Mouse (Mus musculus) Patski (cell line): ENCODE measurements around the gene Dlgap3. TPM values are rescaled to one million over a fixed set of nuclear protein-coding genes. Genes with fewer than 3 reads are reported as not detected.

Experiments
- ATAC-seq: fragments of 100-300 bp; one replicate; pipeline ENCODE4 v1.8.0; 2021
- CTCF ChIA-PET: fragments of 350-600 bp; sonication (Branson Sonifier 250); formaldehyde crosslinking; loops from one replicate; lab custom pipeline; 2022; ENCODE audit warnings: inconsistent platforms; lab: Charles Lee
- POLR2A ChIA-PET: fragments of 350-600 bp; sonication (Branson Sonifier 250); formaldehyde crosslinking; loops from one replicate; lab custom pipeline; 2022; ENCODE audit warnings: antibody characterized with exemption, inconsistent platforms; lab: Charles Lee
- DNase-seq: peaks from one replicate; pipeline ENCODE4 v3.0.0-alpha.2; 2011; ENCODE audit warnings: low read depth, low spot score
- H3K27me3 ChIP-seq: fragments of 371-371 bp; one replicate; pipeline ENCODE4 v1.5.1; 2021
- CTCF ChIP-seq: fragments of 100-300 bp; IDR thresholded peaks from one replicate; pipeline ENCODE4 v1.5.1; 2021
- in situ Hi-C: fragments of 300-500 bp; cut with MboI; formaldehyde crosslinking; loops from 3 replicates; pipeline ENCODE4 v1.11.1; 2018; ENCODE audit warnings: low pct_unique_long_range_greater_than_20kb, mixed read lengths
- polyA plus RNA-seq: library from polyadenylated mRNA; unstranded; gene quantifications from one replicate; pipeline ENCODE4 v1.2.3, GENCODE M21; 2021

The Dlgap3 gene
- polyA plus RNA-seq, 1 experiment from 2014 or later, result 0.85 TPM

DNA sequence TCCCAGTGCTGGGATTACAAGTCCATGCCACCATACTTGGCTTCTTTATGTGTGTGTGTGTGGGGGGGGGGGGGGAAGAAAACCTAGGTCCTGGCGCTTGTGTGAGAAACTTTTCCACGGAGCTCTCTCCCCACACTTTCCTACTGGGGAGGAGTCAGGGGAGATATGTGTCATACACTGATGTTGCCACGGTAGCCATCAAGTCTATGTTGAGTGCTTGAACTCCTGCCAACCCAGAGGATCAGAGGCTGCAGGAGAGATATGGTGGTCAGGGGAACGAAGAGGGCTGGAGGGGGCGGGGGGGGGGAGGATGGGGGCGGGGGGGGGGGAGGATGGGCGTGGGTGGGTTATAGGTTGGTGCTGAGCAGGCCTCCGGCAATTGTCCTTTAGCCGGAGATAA is 46.8 kb downstream of the Dlgap3 start:
- no peak for TF ChIP-seq CTCF
- POLR2A ChIA-PET, result no interaction called here
- DNase-seq (no peak), ATAC-seq (no peak)
- H3K27me3 ChIP-seq, result peaks cover 5% of the 10 kb centered on the region
- CTCF ChIA-PET, result interaction anchor here (0.9 kb wide), 1 partner anchor 245 kb away, joined by 3 read pairs; no protein-coding TSS in a partner anchor
- in situ Hi-C loops, result no loop called here

DNA sequence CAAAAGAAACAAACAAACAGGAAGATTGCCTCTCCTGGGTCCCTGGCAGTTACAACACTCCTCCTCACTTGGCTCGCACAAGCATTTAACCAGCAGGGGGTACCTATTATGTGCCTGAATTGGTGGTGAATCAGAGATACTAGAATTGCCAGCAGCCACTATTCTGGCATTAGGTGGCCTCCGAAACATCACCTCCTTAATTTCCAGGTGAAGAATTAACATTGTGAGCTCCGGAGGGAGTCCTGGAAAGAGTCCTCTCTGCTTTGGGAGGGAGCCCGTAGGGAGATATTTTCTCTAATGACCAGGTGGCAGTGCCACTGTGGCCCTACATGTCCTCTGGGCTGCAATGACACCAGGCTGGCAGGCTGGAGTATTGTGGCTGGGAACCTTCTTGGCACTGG is 47.2 kb downstream of the Dlgap3 start:
- DNase-seq, result no peak
- TF ChIP-seq CTCF, result no peak
- H3K27me3 ChIP-seq, result peaks cover 5% of the 10 kb centered on the region
- in situ Hi-C loops, result no loop called here
- no peak for ATAC-seq
- ChIA-PET CTCF (interaction anchor here (0.9 kb wide), 1 partner anchor 245 kb away, joined by 3 read pairs; no protein-coding TSS in a partner anchor), POLR2A (no interaction called here)

DNA sequence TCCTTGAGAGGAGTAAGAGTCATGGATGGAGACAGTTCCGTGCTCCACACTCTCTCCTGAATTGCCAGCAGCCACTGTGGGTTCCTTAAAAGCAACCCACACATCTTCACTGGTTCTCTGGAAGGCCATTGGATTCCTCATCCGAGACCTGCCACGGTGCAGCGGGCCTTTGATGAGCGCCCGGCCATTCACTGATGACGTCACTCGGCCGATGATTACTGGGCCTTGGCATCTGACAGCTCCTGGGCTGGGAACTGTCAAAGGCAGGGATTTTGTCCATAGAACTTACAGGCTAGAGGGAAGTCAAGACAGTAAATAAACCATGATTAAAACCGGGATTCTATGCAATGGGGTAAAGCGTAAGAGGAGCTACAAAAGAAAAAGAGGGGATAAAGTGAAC is 48.0 kb downstream of the Dlgap3 start:
- CTCF ChIA-PET, result no interaction called here
- ATAC-seq, result no peak
- DNase-seq, result no peak
- in situ Hi-C loops, result no loop called here
- POLR2A ChIA-PET, result interaction anchor here (0.7 kb wide), 1 partner anchor 188 kb away, joined by 3 read pairs; no protein-coding TSS in a partner anchor
- H3K27me3 ChIP-seq, result peaks cover 5% of the 10 kb centered on the region
- TF ChIP-seq CTCF, result no peak

DNA sequence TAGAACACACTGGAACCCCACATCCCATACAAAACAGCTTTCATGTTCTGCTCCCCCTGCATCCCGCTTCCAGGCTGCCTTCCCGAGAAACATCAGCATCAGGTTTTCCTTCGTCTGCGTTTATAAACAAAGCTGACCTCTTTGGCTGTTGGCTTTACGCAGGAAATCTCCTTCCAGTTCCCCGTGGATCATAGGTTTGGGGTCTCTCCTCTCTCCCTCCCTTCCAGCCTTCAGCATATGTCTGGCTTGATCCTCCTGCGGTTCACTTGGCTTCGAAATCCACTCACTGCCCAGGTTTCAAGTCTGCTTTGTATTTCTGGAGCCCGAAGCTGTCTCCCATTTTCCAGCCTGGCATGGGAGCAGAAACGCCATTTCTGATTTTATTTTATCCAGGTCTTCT is 54.3 kb downstream of the Dlgap3 start:
- in situ Hi-C loops, result no loop called here
- DNase-seq (no peak), ATAC-seq (no peak)
- TF ChIP-seq CTCF, result no peak
- peaks cover 12% of the 10 kb centered on the region for H3K27me3 ChIP-seq
- POLR2A ChIA-PET, result no interaction called here
- CTCF ChIA-PET, result no interaction called here

DNA sequence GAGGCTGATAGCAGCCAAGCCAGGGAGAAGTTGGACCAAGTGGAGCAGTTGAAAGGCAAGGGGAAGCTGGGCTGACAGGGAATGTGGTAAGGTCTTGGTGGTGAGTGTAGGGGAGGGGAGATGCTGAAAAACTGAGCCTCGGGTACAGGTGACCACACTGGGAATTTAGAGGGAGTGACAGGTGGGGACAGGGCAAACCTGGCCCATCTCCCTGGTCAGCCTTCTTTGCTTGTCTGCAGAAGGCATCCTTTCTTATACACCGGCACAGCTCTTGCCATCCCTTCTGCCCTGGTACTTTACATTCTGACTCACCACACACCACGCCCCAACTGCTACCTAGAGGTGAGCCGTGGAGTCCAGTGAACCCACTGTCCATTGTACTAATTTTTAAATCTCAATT is 54.8 kb downstream of the Dlgap3 start:
- in situ Hi-C loops, result no loop called here
- no peak for DNase-seq
- no peak for TF ChIP-seq CTCF
- ChIA-PET CTCF (no interaction called here), POLR2A (no interaction called here)
- no peak for ATAC-seq
- H3K27me3 ChIP-seq, result peaks cover 12% of the 10 kb centered on the region

DNA sequence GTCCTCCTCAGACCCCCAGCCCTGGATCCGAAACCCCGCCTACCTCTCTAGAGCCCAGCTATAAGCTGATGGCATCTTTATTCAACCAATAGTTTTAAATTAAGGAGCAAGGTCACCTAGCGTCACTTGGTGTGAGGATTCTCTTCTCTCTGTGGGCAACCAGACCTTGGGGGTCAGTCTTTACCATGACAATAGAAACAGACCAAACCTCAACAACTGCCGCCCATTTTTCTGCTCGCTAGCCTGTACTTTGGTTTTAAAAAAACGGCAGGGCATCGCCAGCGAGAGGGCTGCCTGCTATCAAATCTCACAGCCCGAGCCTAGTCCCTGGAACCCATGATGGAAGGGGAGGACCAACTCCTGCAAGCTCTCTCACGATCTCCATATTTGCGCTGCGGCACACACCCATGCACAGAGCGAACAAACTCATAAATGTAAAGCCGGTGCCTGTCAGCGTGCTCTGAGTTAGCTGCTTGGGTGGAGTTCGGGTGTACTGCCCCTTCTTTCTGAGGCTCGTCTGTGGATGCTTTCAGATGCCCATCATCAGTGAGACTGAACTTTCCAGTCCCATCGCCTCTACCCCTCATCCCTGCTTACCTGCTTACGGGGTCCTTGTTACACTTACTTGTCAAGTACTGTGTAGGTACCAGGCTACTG is 55.6 kb downstream of the Dlgap3 start:
- ChIA-PET POLR2A (no interaction called here), CTCF (no interaction called here)
- TF ChIP-seq CTCF, result no peak
- in situ Hi-C loops, result loop anchor here (25.0 kb wide), 1 partner anchor 662 kb away; the partner anchor contains the start of gene Clspn
- H3K27me3 ChIP-seq, result peaks cover 12% of the 10 kb centered on the region
- DNase-seq (no peak), ATAC-seq (no peak)

DNA sequence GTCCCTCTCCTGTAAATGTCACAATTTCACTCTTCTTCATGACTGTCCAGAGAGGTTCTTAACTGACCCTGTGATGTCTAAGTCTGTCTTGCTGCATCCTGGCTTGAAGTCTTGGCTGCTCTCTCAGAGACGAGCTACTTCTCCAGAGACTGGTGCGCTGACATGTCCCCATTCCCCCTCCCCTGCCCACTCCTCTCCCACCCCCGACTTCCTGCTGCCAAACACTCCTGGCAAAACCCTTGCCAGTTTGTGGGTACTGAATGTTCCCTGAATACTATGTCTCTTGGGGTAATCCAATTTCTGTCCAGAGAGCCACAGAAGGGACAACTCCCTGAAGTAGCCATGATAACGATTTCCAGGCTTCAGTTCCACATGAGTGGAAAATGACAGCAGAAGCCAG is 57.1 kb downstream of the Dlgap3 start:
- no peak for DNase-seq
- in situ Hi-C loops, result loop anchor here (25.0 kb wide), 1 partner anchor 664 kb away; the partner anchor contains the start of gene Clspn
- peaks cover 6% of the 10 kb centered on the region for H3K27me3 ChIP-seq
- ChIA-PET POLR2A (no interaction called here), CTCF (no interaction called here)
- no peak for ATAC-seq
- no peak for TF ChIP-seq CTCF

DNA sequence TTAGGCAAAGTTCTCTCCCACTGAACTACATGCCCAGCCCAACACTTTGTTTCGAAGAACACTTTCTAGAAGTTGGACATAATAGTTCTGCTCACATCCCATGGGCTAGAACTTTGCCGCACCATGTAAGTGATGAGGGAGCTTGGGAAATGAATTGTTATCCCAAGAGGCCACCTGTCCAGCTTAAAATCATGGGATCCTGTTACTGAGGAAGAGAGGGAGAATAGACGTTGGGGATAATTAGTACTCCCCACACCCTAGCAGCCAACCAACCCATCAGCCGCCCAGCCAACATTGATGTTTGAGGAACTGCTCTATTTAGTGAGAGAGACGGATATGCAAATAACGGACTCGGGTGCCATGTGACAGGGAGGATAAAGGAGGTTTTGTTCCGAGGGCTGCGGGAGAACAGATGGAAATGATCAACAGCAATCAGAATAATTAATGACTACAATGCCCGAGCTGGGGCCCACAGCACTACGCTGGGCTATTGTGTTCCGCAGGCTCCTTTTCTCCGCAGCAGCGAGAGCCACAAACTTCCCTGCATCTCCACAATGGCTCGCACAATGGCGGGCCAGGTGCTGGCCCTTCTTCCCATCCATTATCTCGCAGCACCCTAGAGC is 58.2 kb downstream of the Dlgap3 start:
- in situ Hi-C loops, result loop anchor here (25.0 kb wide), 1 partner anchor 665 kb away; the partner anchor contains the start of gene Clspn

DNA sequence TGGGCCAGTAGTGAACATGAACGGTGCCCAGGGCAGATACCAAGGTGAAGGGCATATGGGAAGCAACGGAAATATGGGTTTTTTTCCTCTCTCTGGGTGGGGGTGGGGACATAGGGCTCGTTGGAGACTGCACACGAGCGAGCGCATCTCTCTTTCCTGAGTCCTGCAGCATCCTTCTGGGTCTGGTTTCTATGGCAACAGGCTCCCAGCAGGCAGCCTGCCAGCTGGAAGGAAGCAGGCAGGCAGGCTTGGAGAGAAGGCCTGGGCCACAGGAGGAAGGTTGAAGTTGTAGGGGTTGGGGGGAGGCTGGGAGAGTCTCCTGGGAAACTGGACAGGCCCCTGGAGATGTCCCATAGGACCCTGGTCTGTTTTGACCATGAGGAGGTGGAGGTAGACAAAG is 63.0 kb downstream of the Dlgap3 start:
- CTCF ChIA-PET, result no interaction called here
- in situ Hi-C loops, result loop anchor here (25.0 kb wide), 1 partner anchor 670 kb away; the partner anchor contains the start of gene Clspn
- ATAC-seq, result no peak
- H3K27me3 ChIP-seq, result peaks cover 9% of the 10 kb centered on the region
- no peak for DNase-seq
- POLR2A ChIA-PET, result no interaction called here
- no peak for TF ChIP-seq CTCF

More for the DNA sequence above, 58.2 kb downstream of the Dlgap3 start:
- POLR2A ChIA-PET, result no interaction called here
- CTCF ChIA-PET, result no interaction called here
- no peak for ATAC-seq
- DNase-seq, result no peak
- H3K27me3 ChIP-seq, result peaks cover 6% of the 10 kb centered on the region
- no peak for TF ChIP-seq CTCF

DNA sequence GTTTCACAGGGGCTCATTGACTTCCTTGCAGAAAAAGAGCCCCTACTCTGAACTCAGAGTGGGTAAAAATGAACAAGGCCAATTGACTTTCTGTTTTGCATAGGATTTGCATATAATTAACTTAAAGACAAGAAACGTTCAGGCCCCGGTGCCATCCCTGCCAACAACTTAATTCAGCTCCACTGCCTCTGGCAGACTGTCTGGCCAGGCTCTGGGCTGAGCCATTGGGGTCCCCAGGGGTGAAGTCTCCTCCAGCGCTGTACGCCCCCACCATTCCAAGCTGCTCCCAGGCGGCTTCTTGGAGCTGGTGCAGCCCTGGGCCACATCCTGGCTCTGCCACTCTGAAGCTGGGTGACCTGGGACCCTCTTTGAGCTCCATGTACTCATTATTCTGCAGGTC is 63.5 kb downstream of the Dlgap3 start:
- POLR2A ChIA-PET, result no interaction called here
- DNase-seq (no peak), ATAC-seq (no peak)
- in situ Hi-C loops, result loop anchor here (25.0 kb wide), 1 partner anchor 670 kb away; the partner anchor contains the start of gene Clspn
- no peak for TF ChIP-seq CTCF
- H3K27me3 ChIP-seq, result peaks cover 5% of the 10 kb centered on the region
- CTCF ChIA-PET, result no interaction called here
